Mouse (Mus musculus) cortical plate, adult 2 months (tissue): ENCODE data around the gene BC034090.

ENCODE experiments used
- CTCF ChIP-seq: fragments of 200-500 bp; IDR thresholded peaks from 2 replicates; pipeline ENCODE4 v1.5.1; 2011; ENCODE audit warnings: mild to moderate bottlenecking, control low read depth, low read length; ENCODE audit not compliant: insufficient read depth; ENCODE audit errors: extremely low read depth
- POLR2A ChIP-seq: fragments of 200-500 bp; IDR thresholded peaks from 2 replicates; pipeline ENCODE4 v1.6.1; 2011; ENCODE audit warnings: mild to moderate bottlenecking, low read length, control low read depth; ENCODE audit not compliant: insufficient read depth; ENCODE audit errors: extremely low read depth

DNA sequence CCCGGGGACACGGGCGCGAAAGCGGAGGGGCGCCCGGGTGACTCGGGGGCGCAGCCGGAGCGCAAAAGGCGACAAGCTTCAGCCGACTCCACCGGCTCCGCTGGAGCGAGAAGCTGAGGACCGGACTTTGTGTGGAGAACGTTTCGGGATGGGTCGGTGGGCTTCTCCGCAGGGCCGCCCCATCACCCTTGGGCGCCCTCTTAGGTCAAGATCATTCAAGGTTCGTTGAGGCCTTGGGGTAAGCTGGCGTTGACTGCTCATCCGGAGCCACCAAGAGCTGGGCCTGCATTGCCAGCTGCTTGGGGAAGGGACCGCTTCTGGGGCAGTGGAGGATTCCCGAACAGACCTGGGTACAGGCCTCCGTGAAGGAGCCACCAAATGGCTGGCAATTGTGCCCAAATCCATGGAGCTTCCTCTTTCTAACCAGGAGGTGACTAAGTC, 547 bp upstream of the BC034090 start:
- no peak for TF ChIP-seq CTCF
- no peak for TF ChIP-seq POLR2A
